In the genomic region with DNA sequence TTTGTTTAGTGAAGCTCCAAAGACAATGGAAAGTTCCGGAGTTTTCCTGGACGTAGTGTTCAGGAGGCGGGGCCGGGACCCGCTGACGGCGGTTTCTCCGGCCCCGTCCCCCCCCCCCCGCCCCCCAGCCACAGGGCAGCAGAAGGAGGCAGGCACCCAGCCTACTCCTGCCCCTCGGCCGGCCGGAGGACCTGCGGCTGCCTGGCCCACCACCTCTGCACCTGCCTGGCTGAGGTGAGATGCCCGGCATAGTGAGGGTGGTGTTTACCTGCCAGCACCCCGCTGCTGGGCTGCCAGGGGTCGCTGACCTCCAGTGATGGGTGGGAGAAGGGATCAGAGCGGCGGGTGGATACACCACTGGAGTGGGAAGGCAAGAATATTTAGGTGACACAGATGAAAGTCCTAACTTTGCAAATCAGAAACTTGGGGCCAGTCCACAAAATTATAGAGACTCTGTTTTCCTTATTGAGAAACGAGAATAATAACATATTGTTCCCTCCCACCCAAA, we compare ENCODE assay signal across 10 mouse cellular contexts. TPM values are rescaled to one million over a fixed set of nuclear protein-coding genes. Genes with fewer than 3 reads are reported as not detected.
DNase-seq lines count a peak whose midpoint lies in the region; ATAC-seq and TF ChIP-seq lines count a peak whose summit lies in the region.
"Had no signal": no experiment of that assay in that cellular context is flagged by ENCODE, and none has a peak within 500 bp of the region (broad histone marks: within the 10 kb centered on the region; RNA-seq: fewer than 3 reads in every experiment).

Gene Tbx15, plus strand, starts transcription at position 169 of the 508 bp plus-strand sequence.

- TF ChIP-seq RAD21 in CH12.LX (IDR thresholded peaks at IDR 0.05; ENCODE audit: low read depth, low read length) = no peak

- WGBS in limb, embryonic 13.5 days = under 1% methylated on average over 19 of the region's 20 CpGs

- dilution Hi-C loops in CH12.LX (cut with MboI; ENCODE audit: extremely low pct_ligation_motif_present, extremely low pct_unique_long_range_greater_than_20kb, low sequenced_read_pairs) = no loop called here

- intact Hi-C loops in gastrocnemius, adult 2 months (cut with DNase I) = no loop called here
- intact Hi-C loops in left cerebral cortex, adult 2 months (cut with DNase I) = no loop called here

- ATAC-seq in limb, embryonic 13.5 days (ENCODE audit: low FRiP score, low read depth) = no peak

- TF ChIP-seq POLR2A in CH12.LX (IDR thresholded peaks at IDR 0.05; ENCODE audit: low read depth, low read length) = no peak

- no peaks in the 10 kb centered on the region for H3K9me3 ChIP-seq in CH12.LX (replicated peaks; ENCODE audit: low read length)
- no peaks in the 10 kb centered on the region for H3K9me3 ChIP-seq in limb, embryonic 13.5 days
- H3K9me3 ChIP-seq: hindbrain, embryonic 15.5 days had no signal

- in situ Hi-C loops in CH12.LX (cut with MboI; ENCODE audit: low pct_ligation_motif_present, low pct_unique_long_range_greater_than_20kb, low sequenced_read_pairs) = loop anchor here (25.0 kb wide), 1 partner anchor 697 kb away; no protein-coding TSS in a partner anchor

- no peak within 1 kb of the TSS for H3K27ac ChIP-seq in CH12.LX (ENCODE audit: insufficient read depth, low read depth)
- H3K27ac ChIP-seq in gastrocnemius, adult 2 months = peak within 1 kb of the TSS; percentile 64
- H3K27ac ChIP-seq in limb, embryonic 13.5 days = peak within 1 kb of the TSS; percentile 76
- H3K27ac ChIP-seq in left cerebral cortex, adult 2 months = no peak within 1 kb of the TSS
- H3K27ac ChIP-seq: hindbrain, embryonic 15.5 days had no signal

- 0 out of 4 replicates have a peak, but pooled peaks cover 0 to 2% of the 10 kb centered on the region in 2 experiments for H3K4me1 ChIP-seq in CH12.LX (ENCODE audit: control insufficient read depth in 1 of 2, insufficient read depth in 2 of 2)
- H3K4me1 ChIP-seq in limb, embryonic 13.5 days = peaks cover 48% of the 10 kb centered on the region

- no peak for TF ChIP-seq CTCF in CH12.LX (conservative IDR thresholded peaks at IDR 0.05 in 1 of 2, IDR thresholded peaks at IDR 0.05 in 1 of 2; ENCODE audit: low read depth in 2 of 2, low read length in 2 of 2)
- no peak for TF ChIP-seq CTCF in gastrocnemius, adult 2 months (IDR thresholded peaks at IDR 0.05)
- TF ChIP-seq CTCF in left cerebral cortex, adult 2 months (IDR thresholded peaks at IDR 0.05) = no peak

- no peak for TF ChIP-seq EP300 in CH12.LX (IDR thresholded peaks at IDR 0.05; ENCODE audit: low read length)

- H3K4me3 ChIP-seq in CH12.LX (replicated peaks in 1 of 3; ENCODE audit: low read depth in 2 of 3, low read length in 2 of 3, poor library complexity in 1 of 3) = peak within 1 kb of the TSS in 2 of 3 experiments; percentile 20 to 41
- peak within 1 kb of the TSS; percentile 77 for H3K4me3 ChIP-seq in gastrocnemius, adult 2 months
- peak within 1 kb of the TSS; percentile 52 for H3K4me3 ChIP-seq in limb, embryonic 13.5 days
- H3K4me3 ChIP-seq in left cerebral cortex, adult 2 months = no peak within 1 kb of the TSS
- H3K4me3 ChIP-seq: hindbrain, embryonic 15.5 days had no signal

- H3K36me3 ChIP-seq in CH12.LX (replicated peaks in 1 of 2; ENCODE audit: control insufficient read depth in 1 of 2, insufficient read depth in 1 of 2, low read length in 1 of 2) = no peaks in the 10 kb centered on the region
- H3K36me3 ChIP-seq in limb, embryonic 13.5 days = no peaks in the 10 kb centered on the region
- H3K36me3 ChIP-seq: hindbrain, embryonic 15.5 days had no signal

- DNase-seq in heart, adult 11 months = peak; percentile 54
- DNase-seq in heart, postnatal 4 days = no peak
- no peak for DNase-seq in CH12.LX (ENCODE audit: extremely low read depth)
- DNase-seq in gastrocnemius, adult 2 months = no peak
- no peak for DNase-seq in left cerebral cortex, adult 2 months (ENCODE audit: extremely low spot score in 1 of 2, low spot score in 2 of 2)
- no peak for DNase-seq in urinary bladder, postnatal 10 days (ENCODE audit: low spot score)
- no peak for DNase-seq in embryo, embryonic 9.5 days (ENCODE audit: extremely low spot score)

- no peaks in the 10 kb centered on the region for H3K79me2 ChIP-seq in CH12.LX (replicated peaks; ENCODE audit: control insufficient read depth, extremely low read depth, insufficient read depth, poor library complexity, severe bottlenecking)

- peaks cover 1% of the 10 kb centered on the region for H3K27me3 ChIP-seq in CH12.LX (replicated peaks)
- peaks cover 75% of the 10 kb centered on the region for H3K27me3 ChIP-seq in limb, embryonic 13.5 days

- H3K9ac ChIP-seq in CH12.LX (ENCODE audit: insufficient read depth, low read depth) = no peak within 1 kb of the TSS
- peak within 1 kb of the TSS; percentile 79 for H3K9ac ChIP-seq in limb, embryonic 13.5 days
- H3K9ac ChIP-seq: hindbrain, embryonic 15.5 days had no signal

- H3K4me2 ChIP-seq in CH12.LX (ENCODE audit: insufficient read depth, low read depth, poor library complexity, severe bottlenecking) = peak within 1 kb of the TSS; percentile 61
- peak within 1 kb of the TSS; percentile 75 for H3K4me2 ChIP-seq in limb, embryonic 13.5 days (replicated peaks)
- H3K4me2 ChIP-seq: hindbrain, embryonic 15.5 days had no signal

TF ChIP-seq in CH12.LX, 34 proteins besides CTCF, POLR2A, EP300 and RAD21:
- TF ChIP-seq CHD2 (IDR thresholded peaks at IDR 0.05; ENCODE audit: low read length) = no peak
- TF ChIP-seq ZMIZ1 (IDR thresholded peaks at IDR 0.05; ENCODE audit: low read depth, low read length) = no peak
- no peak for TF ChIP-seq HCFC1 (IDR thresholded peaks at IDR 0.05; ENCODE audit: low read depth, low read length)
- TF ChIP-seq IRF4 (IDR thresholded peaks at IDR 0.05; ENCODE audit: low read depth, low read length) = no peak
- no peak for TF ChIP-seq BHLHE40 (IDR thresholded peaks at IDR 0.05; ENCODE audit: low read depth, low read length)
- TF ChIP-seq USF2 (conservative IDR thresholded peaks at IDR 0.05; ENCODE audit: low read depth, low read length) = no peak
- TF ChIP-seq USF1 (IDR thresholded peaks at IDR 0.05; ENCODE audit: low read depth, low read length) = no peak
- no peak for TF ChIP-seq SIN3A (IDR thresholded peaks at IDR 0.05; ENCODE audit: low read length)
- no peak for TF ChIP-seq TCF12 (IDR thresholded peaks at IDR 0.05; ENCODE audit: low read depth, low read length)
- TF ChIP-seq GABPA (IDR thresholded peaks at IDR 0.05; ENCODE audit: insufficient replicate concordance, low read depth, low read length) = no peak
- no peak for TF ChIP-seq MAX (IDR thresholded peaks at IDR 0.05; ENCODE audit: low read length)
- no peak for TF ChIP-seq RCOR1 (conservative IDR thresholded peaks at IDR 0.05; ENCODE audit: low read depth, low read length)
- no peak for TF ChIP-seq ETS1 (conservative IDR thresholded peaks at IDR 0.05; ENCODE audit: low read depth, low read length)
- no peak for TF ChIP-seq ZKSCAN1 (IDR thresholded peaks at IDR 0.05; ENCODE audit: borderline replicate concordance, low read depth, low read length)
- no peak for TF ChIP-seq ZNF384 (IDR thresholded peaks at IDR 0.05; ENCODE audit: low read depth, low read length)
- no peak for TF ChIP-seq MXI1 (IDR thresholded peaks at IDR 0.05; ENCODE audit: low read depth, low read length)
- TF ChIP-seq NELFE (IDR thresholded peaks at IDR 0.05; ENCODE audit: low read depth, low read length) = no peak

RNA-seq across cellular contexts. Expression of gene Tbx15, which starts in this region (rescaled TPM):
- under 1 TPM; 0.36 to 0.52 TPM for total RNA-seq in heart, postnatal 4 days (2021)
- total RNA-seq in CH12.LX (2012; rRNA removed) (1.8 and 2.1 TPM in 2 replicates), CH12.LX (2014; rRNA removed) (1.4 and 1.7 TPM in 2 replicates)
- polyA plus RNA-seq in CH12.LX (2012; ENCODE audit: insufficient read length, low read depth) = 1.7 and 1.8 TPM in 2 replicates
- 100 to 1,000 TPM; 105 to 145 TPM for total RNA-seq in gastrocnemius, adult 2 months (2021)
- 26.3 and 28.0 TPM in 2 replicates for polyA plus RNA-seq in limb, embryonic 13.5 days (2015; fragmentation: Nextera tagmentation; extraction: Ambion mirVana)
- total RNA-seq in left cerebral cortex, adult 2 months (2021) = 1 to 10 TPM in 1 of 2 experiments, under 1 TPM in 1; 0.87 to 1.1 TPM
- total RNA-seq: megakaryocyte-erythroid progenitor cell, adult 5-6 weeks had no signal

Comparison
In these comparisons a context has a peak if more than half of its experiments do, and no peak if none do; other contexts are left out.
1. RNA of gene Tbx15 (total RNA-seq): 105 to 145 TPM in gastrocnemius, adult 2 months; 1.4 to 2.1 TPM in CH12.LX, 0.87 to 1.1 TPM in left cerebral cortex, adult 2 months and 0.36 to 0.52 TPM in heart, postnatal 4 days; every median in the first group is over 10 times any median in the second.
2. H3K27ac ChIP-seq: peak in gastrocnemius, adult 2 months (single experiment) and limb, embryonic 13.5 days (single experiment); none in CH12.LX (single experiment) and left cerebral cortex, adult 2 months (single experiment).